Mouse (Mus musculus) thymus, adult 2 months (tissue): ENCODE results near the gene Gm12184. TPM values are rescaled to one million over a fixed set of nuclear protein-coding genes. Genes with fewer than 3 reads are reported as not detected.

Source experiments
- DNase-seq: peaks from one replicate; pipeline ENCODE4 v3.0.0; 2021
- H3K27ac ChIP-seq: fragments of 200-500 bp; 2 replicates; pipeline ENCODE4 v1.5.1; 2012; ENCODE audit warnings: low read length, control low read depth; ENCODE audit not compliant: control insufficient read depth, insufficient read depth
- H3K27me3 ChIP-seq: fragments of 200-500 bp; 2 replicates; pipeline ENCODE4 v1.6.1; 2012; ENCODE audit warnings: mild to moderate bottlenecking, low read length, moderate library complexity, mixed read lengths; ENCODE audit not compliant: control insufficient read depth, insufficient read depth
- H3K36me3 ChIP-seq: fragments of 200-500 bp; 2 replicates; pipeline ENCODE4 v1.6.1; 2012; ENCODE audit warnings: mild to moderate bottlenecking, low read length, moderate library complexity; ENCODE audit not compliant: control insufficient read depth, insufficient read depth
- H3K4me1 ChIP-seq: fragments of 200-500 bp; replicated peaks from 2 replicates; pipeline ENCODE4 v1.6.1; 2012; ENCODE audit warnings: low read length; ENCODE audit not compliant: control insufficient read depth, insufficient read depth
- H3K4me3 ChIP-seq: fragments of 200-500 bp; 2 replicates; pipeline ENCODE4 v1.5.1; 2012; ENCODE audit warnings: mild to moderate bottlenecking, low read length, control low read depth, moderate library complexity; ENCODE audit not compliant: control insufficient read depth, insufficient read depth
- CTCF ChIP-seq: fragments of 200-500 bp; IDR thresholded peaks from 2 replicates; pipeline ENCODE4 v1.5.1; 2012; ENCODE audit warnings: mild to moderate bottlenecking, control low read depth, low read length, moderate library complexity, borderline replicate concordance; ENCODE audit not compliant: control insufficient read depth, poor library complexity, insufficient read depth; ENCODE audit errors: extremely low read depth
- POLR2A ChIP-seq: fragments of 200-500 bp; IDR thresholded peaks from 2 replicates; pipeline ENCODE4 v1.6.1; 2012; ENCODE audit warnings: mild to moderate bottlenecking, low read length, control low read depth, moderate library complexity; ENCODE audit not compliant: control insufficient read depth, poor library complexity, insufficient read depth; ENCODE audit errors: extremely low read depth
- WGBS: fragments of 180-500 bp; shearing (Covaris S2); methylation state at CpG from one replicate; pipeline ENCODE4 v1.1.7; 2018; 5-methylcytosine and 5-hydroxymethylcytosine counted together
- polyA plus RNA-seq: library from polyadenylated mRNA; depleted of rRNA; stranded (reverse); fragments of >200 nt; gene quantifications from 2 replicates; pipeline ENCODE4 v1.2.3, GENCODE M21; 2012; rRNA removed

The Gm12184 gene
- polyA plus RNA-seq, 1 experiment: 8.1 TPM

DNA sequence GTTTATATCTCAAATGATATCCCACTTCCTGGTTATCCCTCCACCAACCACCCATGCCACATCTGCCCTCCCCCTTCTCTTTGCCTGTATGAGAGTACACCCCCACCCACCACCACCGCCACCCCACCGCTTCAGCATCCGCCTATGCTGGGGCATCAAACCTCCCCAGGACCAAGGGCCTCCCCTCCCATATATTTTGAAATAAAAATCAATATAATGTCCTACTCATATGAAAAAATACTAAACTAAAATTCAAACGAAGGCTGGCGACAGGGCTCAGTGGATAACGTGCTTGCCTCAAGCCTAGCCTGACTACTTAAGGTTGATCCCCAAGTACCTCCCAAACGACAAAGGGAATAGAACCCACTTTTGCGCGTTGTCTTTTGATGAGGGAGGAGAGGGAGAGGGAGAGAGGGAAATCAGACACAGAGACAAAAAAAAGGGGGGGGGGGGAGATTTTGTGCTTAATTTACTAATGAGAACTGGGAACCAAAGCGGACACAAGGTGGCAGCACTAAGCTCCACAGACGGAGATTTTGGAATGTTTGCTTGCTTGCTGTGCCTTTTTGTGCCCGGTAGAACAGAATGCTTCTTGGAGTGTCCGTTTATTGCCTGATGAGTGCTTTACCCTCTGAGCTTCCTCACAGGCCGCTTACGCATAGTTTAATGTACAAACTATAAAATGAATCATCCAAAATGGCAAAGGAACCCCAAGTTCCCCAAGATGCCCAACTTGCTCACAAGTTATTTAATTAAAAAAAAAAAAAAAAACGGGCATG is 38.0 kb downstream of the Gm12184 start:
- Histone ChIP-seq H3K4me1 (peaks cover 3% of the 10 kb centered on the region; the same call in 1 of the 2 replicates), H3K27me3 (no peaks in the 10 kb centered on the region), H3K27ac (peak overlapping the region; percentile 57; the same call in 1 of the 2 replicates), H3K4me3 (peak overlapping the region; percentile 49), H3K36me3 (no peaks in the 10 kb centered on the region)
- peak; percentile 68 for DNase-seq
- WGBS: 3% methylated on average over 16 of the region's 16 CpGs
- no peak for TF ChIP-seq POLR2A
- TF ChIP-seq CTCF: no peak

DNA sequence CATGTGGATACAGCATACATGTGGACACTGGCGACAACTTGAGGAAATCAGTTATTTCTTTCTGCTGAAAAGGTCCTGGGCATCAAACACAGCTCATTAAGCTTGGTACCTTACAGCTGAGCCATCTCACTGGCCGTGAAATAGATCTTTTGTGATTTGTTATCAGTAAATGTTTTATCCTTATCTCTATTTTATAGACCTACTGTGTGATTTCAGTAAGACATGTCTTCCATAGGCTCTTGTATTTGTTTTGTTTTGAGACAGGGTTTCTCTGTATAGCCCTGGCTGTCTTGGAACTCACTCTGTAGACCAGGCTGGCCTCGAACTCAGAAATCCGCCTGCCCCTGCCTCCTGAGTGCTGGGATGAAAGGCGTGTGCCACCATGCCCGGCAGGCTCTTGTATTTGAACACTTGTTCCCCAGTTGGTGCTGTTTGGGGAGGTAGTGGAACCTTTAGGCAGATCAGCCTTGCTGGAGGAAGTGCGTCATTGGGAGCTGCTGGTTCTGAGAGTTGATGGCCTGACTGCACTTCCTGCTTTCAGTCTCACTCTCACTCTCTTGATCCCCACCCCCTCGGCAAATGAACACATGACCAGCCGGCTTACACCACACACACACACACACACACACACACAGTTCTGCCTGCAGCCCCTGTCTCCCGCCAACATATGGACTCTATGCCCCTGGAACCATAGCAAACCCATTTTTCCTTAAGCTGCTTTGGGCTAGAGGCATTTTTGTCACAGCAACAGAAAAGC is 38.8 kb downstream of the Gm12184 start:
- H3K4me1 ChIP-seq: peaks cover 3% of the 10 kb centered on the region; the same call in 1 of the 2 replicates
- H3K4me3 ChIP-seq: peak overlapping the region; percentile 36
- DNase-seq: peak; percentile 67
- no peaks in the 10 kb centered on the region for H3K27me3 ChIP-seq
- no peak for TF ChIP-seq CTCF
- TF ChIP-seq POLR2A: no peak
- H3K27ac ChIP-seq: peak overlapping the region; percentile 66
- H3K36me3 ChIP-seq: no peaks in the 10 kb centered on the region
- WGBS: 37% methylated on average over 10 of the region's 10 CpGs

DNA sequence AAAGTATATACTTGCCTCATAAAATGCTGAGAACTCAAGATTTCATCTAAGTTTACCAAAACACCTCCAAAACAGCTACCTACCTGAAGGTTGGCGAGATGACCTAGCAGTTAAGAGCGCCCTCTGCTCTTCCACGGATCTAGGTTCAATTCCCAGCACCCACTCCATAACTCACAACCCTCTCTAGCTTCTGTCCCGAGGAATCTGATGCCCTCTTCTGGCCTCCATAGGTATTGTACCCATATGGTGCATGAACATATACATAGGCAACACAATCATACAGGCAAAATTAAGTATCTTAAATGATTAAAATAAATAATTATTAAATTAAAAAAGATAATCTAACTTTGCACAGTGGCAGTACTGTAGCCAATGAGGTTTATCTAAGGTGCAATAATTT is 44.2 kb downstream of the Gm12184 start:
- H3K27me3 ChIP-seq: no peaks in the 10 kb centered on the region
- no peak for DNase-seq
- H3K4me3 ChIP-seq: no peak overlapping the region
- TF ChIP-seq POLR2A (no peak), CTCF (no peak)
- H3K4me1 ChIP-seq: no peaks in the 10 kb centered on the region
- H3K36me3 ChIP-seq: no peaks in the 10 kb centered on the region
- H3K27ac ChIP-seq: no peak overlapping the region
- WGBS: 94% methylated on average over 4 of the region's 4 CpGs

DNA sequence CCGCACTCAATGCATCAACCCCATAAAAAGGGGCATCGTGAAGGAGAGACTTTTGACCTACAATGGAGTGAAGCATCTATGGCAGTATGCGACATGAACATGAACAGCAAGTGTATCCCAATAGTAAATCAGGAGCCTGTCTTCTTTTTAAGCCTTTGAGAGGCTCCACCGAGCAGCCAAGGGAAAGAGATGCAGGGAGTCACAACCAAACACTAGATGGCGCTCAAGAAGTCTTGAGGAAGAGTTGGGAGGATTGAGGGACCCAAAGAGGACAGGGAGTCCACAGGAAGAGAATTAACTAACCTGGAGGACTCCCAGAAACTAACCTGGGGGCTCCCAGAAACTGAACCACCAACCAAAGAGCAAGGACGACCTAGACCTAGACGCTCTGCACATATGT is 47.0 kb downstream of the Gm12184 start:
- Histone ChIP-seq H3K4me1 (no peaks in the 10 kb centered on the region), H3K27me3 (no peaks in the 10 kb centered on the region), H3K36me3 (no peaks in the 10 kb centered on the region), H3K27ac (no peak overlapping the region), H3K4me3 (no peak overlapping the region)
- TF ChIP-seq CTCF (no peak), POLR2A (no peak)
- DNase-seq: peak; percentile 63
- WGBS: 45% methylated on average over 7 of the region's 7 CpGs

DNA sequence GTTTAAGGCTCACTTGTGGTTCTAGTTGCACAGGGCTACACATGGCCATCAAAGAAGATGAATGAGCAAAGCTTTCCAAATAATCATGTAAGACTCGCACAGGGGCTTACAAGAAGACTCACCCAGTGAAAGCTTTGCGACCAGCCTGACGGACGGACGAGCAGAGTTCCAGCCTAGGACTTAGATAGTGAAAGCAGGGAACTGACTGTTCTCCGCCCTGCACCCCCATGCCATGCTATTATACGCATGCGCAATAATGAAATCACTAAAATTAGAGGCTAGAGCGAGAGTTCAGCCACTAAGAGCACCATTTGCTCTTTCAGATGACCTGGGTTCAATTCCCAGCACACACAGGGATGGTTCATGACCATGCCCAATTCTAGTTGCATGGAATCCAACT is 49.2 kb downstream of the Gm12184 start:
- no peak overlapping the region for H3K27ac ChIP-seq
- DNase-seq: no peak
- no peaks in the 10 kb centered on the region for H3K36me3 ChIP-seq
- no peak overlapping the region for H3K4me3 ChIP-seq
- 95% methylated on average over 9 of the region's 9 CpGs for WGBS
- H3K4me1 ChIP-seq: no peaks in the 10 kb centered on the region
- no peaks in the 10 kb centered on the region for H3K27me3 ChIP-seq
- TF ChIP-seq CTCF (no peak), POLR2A (no peak)

DNA sequence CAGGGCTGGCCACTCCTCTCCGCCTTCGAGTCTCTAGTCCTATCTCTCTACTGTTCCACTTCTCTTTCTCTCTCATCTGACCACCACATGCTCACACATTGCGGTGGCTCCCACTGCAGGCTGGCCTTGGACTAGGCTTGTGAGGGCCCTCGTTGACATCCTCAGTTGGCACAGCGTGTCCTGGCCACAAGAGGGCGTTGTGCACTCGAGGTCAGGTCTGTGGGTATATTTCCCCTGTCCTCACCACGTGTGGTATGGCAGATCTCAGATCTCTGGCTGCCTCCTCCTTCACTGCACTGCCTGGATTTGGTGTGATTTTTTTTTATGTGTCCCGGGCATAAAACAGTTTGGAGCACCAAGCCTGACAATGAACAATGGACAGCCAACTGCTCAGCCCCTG is 49.8 kb downstream of the Gm12184 start:
- no peak overlapping the region for H3K4me3 ChIP-seq
- no peaks in the 10 kb centered on the region for H3K27me3 ChIP-seq
- no peak for TF ChIP-seq CTCF
- no peak for TF ChIP-seq POLR2A
- H3K4me1 ChIP-seq: no peaks in the 10 kb centered on the region
- no peak for DNase-seq
- 44% methylated on average over 9 of the region's 9 CpGs for WGBS
- H3K27ac ChIP-seq: no peak overlapping the region
- H3K36me3 ChIP-seq: no peaks in the 10 kb centered on the region

DNA sequence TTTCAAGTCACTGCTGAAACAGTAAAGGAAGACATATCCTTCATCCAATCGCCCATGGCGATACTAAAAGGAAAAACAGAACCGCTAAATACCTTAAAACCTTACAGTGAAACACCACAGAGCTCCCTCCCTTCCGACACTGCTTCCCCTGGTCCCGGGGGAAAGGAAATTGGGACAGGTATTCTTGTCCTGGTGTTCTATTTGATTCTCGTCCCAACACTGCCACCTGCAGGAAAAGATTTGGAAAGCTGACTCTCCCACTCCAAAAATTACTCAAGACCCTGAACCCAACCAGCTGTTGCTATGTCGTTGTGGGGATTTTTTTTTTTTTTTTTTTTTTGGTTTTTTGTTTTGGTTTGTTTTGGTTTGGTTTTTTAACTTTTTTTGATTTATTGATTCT is 51.0 kb downstream of the Gm12184 start:
- no peak overlapping the region for H3K27ac ChIP-seq
- no peak overlapping the region for H3K4me3 ChIP-seq
- peak; percentile 47 for DNase-seq
- H3K4me1 ChIP-seq: no peaks in the 10 kb centered on the region
- TF ChIP-seq CTCF (no peak), POLR2A (no peak)
- 5% methylated on average over 7 of the region's 7 CpGs for WGBS
- H3K27me3 ChIP-seq: no peaks in the 10 kb centered on the region
- H3K36me3 ChIP-seq: no peaks in the 10 kb centered on the region

Other genes starting within 250 kb of the Gm12184 start
- 3,906 and 3,990 TPM in 2 replicates for gene Rack1, start 26.3 kb downstream of the Gm12184 start, polyA plus RNA-seq
- gene Trim41, start 9.3 kb downstream of the Gm12184 start, polyA plus RNA-seq: 41.7 and 41.9 TPM in 2 replicates
- gene Trim7, start 515 bp downstream of the Gm12184 start, polyA plus RNA-seq: 11.6 and 13.0 TPM in 2 replicates
- gene Irgm1, start 45.0 kb upstream of the Gm12184 start, polyA plus RNA-seq: 17.7 and 20.0 TPM in 2 replicates
- 0.34 and 0.47 TPM in 2 replicates for gene Gm5431, start 75.6 kb upstream of the Gm12184 start, polyA plus RNA-seq
- gene Psme2b, start 119.5 kb upstream of the Gm12184 start, polyA plus RNA-seq: 11.4 and 11.5 TPM in 2 replicates
- gene Olfr56, start 152.2 kb upstream of the Gm12184 start, polyA plus RNA-seq: 0.46 and 0.75 TPM in 2 replicates
- gene 9930111J21Rik1, start 152.7 kb upstream of the Gm12184 start, polyA plus RNA-seq: 6.8 and 8.0 TPM in 2 replicates
- gene Gm12185, start 165.6 kb upstream of the Gm12184 start, polyA plus RNA-seq: 0.31 and 0.73 TPM in 2 replicates
- 8.2 and 10.6 TPM in 2 replicates for gene Tgtp1, start 167.5 kb upstream of the Gm12184 start, polyA plus RNA-seq
- 4.0 and 4.1 TPM in 2 replicates for gene 9930111J21Rik2, start 224.6 kb upstream of the Gm12184 start, polyA plus RNA-seq
- gene Tgtp2, start 237.6 kb upstream of the Gm12184 start, polyA plus RNA-seq: 26.0 and 29.1 TPM in 2 replicates
- gene Ifi47, start 249.9 kb upstream of the Gm12184 start, polyA plus RNA-seq: 37.5 and 45.3 TPM in 2 replicates